Mouse (Mus musculus): ENCODE data around the gene Cyth3. TPM values are rescaled to one million over a fixed set of nuclear protein-coding genes. Genes with fewer than 3 reads are reported as not detected.

Cyth3 gene
- polyA plus RNA-seq, 1 experiment from 2014 or later = 29.4 TPM

DNA sequence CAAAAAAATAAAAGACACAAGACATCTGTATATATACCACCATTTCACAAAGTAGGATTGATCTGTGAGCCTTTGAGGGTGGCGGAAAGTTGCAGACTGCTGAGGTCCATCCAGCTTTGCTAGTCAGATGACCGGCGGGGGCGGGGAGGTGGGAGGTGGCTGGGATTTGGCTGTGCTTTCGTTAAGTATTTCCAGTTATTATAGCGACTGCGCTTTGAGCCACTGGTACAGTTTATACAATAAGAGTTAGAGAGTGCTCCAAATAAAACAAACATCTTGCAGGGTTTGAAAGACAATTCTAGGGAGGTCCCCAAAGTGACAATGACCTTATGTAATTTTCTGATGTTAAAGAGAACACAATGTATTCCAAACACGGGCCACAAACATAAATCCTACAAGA is 35.9 kb upstream of the Cyth3 start:
- Histone ChIP-seq H3K4me2 (ENCODE audit: low read depth, low read length, severe bottlenecking) (no peak overlapping the region), H3K9me3 (ENCODE audit: control insufficient read depth, low read length) (no peaks in the 10 kb centered on the region), H3K4me1 (replicated peaks; ENCODE audit: control insufficient read depth, insufficient read depth, low read length) (no peaks in the 10 kb centered on the region; the same call in 1 of the 2 replicates), H3K27ac (ENCODE audit: low read depth, low read length) (no peak overlapping the region), H3K9ac (ENCODE audit: low read length) (no peak overlapping the region), H3K27me3 (ENCODE audit: control insufficient read depth, insufficient read depth, low read length) (no peaks in the 10 kb centered on the region), H3K36me3 (ENCODE audit: control insufficient read depth, insufficient read depth, low read length) (no peaks in the 10 kb centered on the region), H3K4me3 (ENCODE audit: low read depth, low read length) (no peak overlapping the region)
- no peak for DNase-seq (ENCODE audit: low spot score)
- 91% methylated on average over 8 of the region's 8 CpGs for WGBS
- no peak for ATAC-seq (replicated peaks; ENCODE audit: low FRiP score)

DNA sequence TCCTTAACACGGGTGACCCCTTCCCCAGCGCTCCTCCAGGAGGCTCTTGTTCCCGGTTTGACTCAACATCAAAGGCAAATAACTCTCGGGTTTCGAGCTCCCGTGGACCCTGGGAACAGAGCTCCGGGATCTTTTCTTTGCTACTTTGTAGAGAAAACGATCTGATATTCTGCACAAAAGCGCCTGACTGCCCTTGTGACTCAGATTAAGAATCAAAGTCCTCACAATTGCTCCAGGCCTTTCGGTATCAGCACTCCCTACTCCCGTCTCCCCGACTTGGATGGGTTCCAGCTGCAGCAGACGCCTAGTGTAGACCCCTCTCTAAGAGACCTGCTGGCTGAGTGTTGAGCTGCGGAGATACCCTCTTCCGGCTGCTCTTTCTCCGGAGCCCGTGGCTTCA is 33.1 kb upstream of the Cyth3 start:
- DNase-seq (ENCODE audit: low spot score) = no peak
- Histone ChIP-seq H3K4me3 (ENCODE audit: low read depth, low read length) (no peak overlapping the region), H3K4me2 (ENCODE audit: low read depth, low read length, severe bottlenecking) (no peak overlapping the region), H3K36me3 (ENCODE audit: control insufficient read depth, insufficient read depth, low read length) (no peaks in the 10 kb centered on the region), H3K27me3 (ENCODE audit: control insufficient read depth, insufficient read depth, low read length) (no peaks in the 10 kb centered on the region), H3K9me3 (ENCODE audit: control insufficient read depth, low read length) (no peaks in the 10 kb centered on the region), H3K27ac (ENCODE audit: low read depth, low read length) (no peak overlapping the region), H3K4me1 (replicated peaks; ENCODE audit: control insufficient read depth, insufficient read depth, low read length) (no peaks in the 10 kb centered on the region; the same call in 1 of the 2 replicates), H3K9ac (ENCODE audit: low read length) (no peak overlapping the region)
- WGBS = 33% methylated on average over 17 of the region's 17 CpGs
- no peak for ATAC-seq (replicated peaks; ENCODE audit: low FRiP score)

DNA sequence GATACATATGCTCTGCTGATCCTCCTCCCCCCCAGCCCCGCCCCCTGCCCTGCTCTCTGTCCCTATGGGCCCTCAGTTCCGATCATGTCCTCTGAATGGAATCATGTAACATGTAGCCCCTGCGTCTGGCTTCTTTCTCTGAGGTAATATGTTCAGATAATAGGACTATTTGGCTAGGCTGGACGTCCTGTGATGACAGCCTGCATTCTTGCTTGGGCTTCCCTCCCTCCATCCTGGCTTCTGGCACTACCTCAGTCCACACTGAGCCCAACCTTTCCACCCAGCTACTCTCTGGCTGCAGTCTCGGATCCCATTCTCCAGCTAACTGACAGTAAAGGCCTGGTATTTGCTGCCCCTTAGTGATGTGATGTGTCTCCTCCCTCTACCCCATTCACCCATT is 29.3 kb upstream of the Cyth3 start:
- no peak for ATAC-seq (replicated peaks; ENCODE audit: low FRiP score)
- H3K9ac ChIP-seq (ENCODE audit: low read length) = no peak overlapping the region
- 84% methylated on average over 5 of the region's 5 CpGs for WGBS

DNA sequence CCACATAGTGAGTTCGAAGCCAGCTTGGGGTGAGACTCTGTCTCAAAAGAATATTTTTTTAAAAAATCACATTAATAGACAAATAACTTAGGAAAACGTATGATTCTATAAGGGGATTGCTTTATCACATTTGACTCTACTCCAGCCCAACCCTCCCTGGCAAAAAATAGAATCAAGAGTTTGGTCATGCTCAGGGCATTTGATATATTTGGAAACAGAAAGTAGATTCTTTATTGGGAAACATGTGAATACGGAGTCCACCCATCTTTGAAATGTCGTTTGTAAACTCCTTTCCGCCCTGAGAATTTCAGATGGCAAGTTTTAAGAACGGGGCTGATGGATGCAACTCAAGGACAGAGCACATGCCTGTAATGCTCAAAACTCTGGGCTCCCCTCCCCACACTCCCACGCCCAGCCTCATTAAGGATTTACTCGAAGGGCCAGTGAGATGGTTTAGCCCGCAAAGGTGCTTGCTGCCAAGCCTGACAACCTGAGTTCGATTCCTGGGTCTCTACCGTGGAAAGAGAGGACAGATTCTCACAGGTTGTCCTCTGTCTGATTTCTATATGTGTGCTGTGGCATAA is 28.6 kb upstream of the Cyth3 start:
- Histone ChIP-seq H3K27ac (ENCODE audit: low read depth, low read length) (no peak overlapping the region), H3K9ac (ENCODE audit: low read length) (no peak overlapping the region)
- 89% methylated on average over 11 of the region's 11 CpGs for WGBS

More for the DNA sequence above, 29.3 kb upstream of the Cyth3 start:
- Histone ChIP-seq H3K36me3 (ENCODE audit: control insufficient read depth, insufficient read depth, low read length) (no peaks in the 10 kb centered on the region), H3K4me3 (ENCODE audit: low read depth, low read length) (no peak overlapping the region), H3K27me3 (ENCODE audit: control insufficient read depth, insufficient read depth, low read length) (no peaks in the 10 kb centered on the region), H3K9me3 (ENCODE audit: control insufficient read depth, low read length) (no peaks in the 10 kb centered on the region), H3K27ac (ENCODE audit: low read depth, low read length) (no peak overlapping the region), H3K4me2 (ENCODE audit: low read depth, low read length, severe bottlenecking) (no peak overlapping the region), H3K4me1 (replicated peaks; ENCODE audit: control insufficient read depth, insufficient read depth, low read length) (no peaks in the 10 kb centered on the region; the same call in 1 of the 2 replicates)
- DNase-seq (ENCODE audit: low spot score) = no peak

DNA sequence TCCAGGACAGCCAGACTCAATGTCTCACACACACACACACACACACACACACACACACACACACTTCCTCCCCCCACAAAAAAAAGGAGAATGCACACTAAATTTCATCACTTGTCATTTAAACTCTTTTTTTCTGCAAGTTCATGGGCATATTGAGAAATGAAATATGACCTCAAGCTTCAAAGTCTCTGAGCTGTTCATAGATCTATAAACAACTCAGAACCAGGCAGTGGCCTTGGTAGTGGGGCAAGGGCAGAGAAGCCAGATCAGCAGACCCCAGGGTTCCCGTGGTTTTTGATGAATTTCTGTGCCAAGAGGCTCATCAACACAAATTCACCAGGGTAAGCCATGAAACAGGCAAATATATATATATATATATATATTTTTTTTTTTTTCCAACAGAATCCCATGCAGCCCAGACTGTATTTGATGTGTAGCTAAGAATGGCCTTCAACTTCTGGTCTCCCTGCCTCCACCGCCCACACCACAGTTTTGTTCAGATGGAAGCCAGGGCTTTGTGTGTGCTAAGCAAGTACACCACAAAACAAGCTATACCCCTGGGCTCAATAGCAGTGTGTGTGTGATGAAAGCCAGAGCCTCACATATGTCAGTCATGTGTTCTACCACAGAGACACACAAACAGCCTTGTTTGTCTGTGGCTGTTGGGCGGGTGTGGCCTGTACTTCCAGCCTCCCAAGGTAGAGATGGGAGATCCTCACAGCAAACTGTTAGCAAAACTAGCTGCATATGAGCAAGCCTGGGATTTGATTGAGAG is 27.8 kb upstream of the Cyth3 start:
- WGBS = 92% methylated on average over 3 of the region's 3 CpGs
- Histone ChIP-seq H3K9ac (ENCODE audit: low read length) (no peak overlapping the region), H3K27me3 (ENCODE audit: control insufficient read depth, insufficient read depth, low read length) (no peaks in the 10 kb centered on the region), H3K4me3 (ENCODE audit: low read depth, low read length) (no peak overlapping the region), H3K9me3 (ENCODE audit: control insufficient read depth, low read length) (no peaks in the 10 kb centered on the region), H3K4me1 (replicated peaks; ENCODE audit: control insufficient read depth, insufficient read depth, low read length) (no peaks in the 10 kb centered on the region), H3K36me3 (ENCODE audit: control insufficient read depth, insufficient read depth, low read length) (no peaks in the 10 kb centered on the region), H3K27ac (ENCODE audit: low read depth, low read length) (no peak overlapping the region), H3K4me2 (ENCODE audit: low read depth, low read length, severe bottlenecking) (no peak overlapping the region)
- ATAC-seq (replicated peaks; ENCODE audit: low FRiP score) = no peak
- no peak for DNase-seq (ENCODE audit: low spot score)

More for the DNA sequence above, 28.6 kb upstream of the Cyth3 start:
- Histone ChIP-seq H3K4me3 (ENCODE audit: low read depth, low read length) (no peak overlapping the region), H3K4me2 (ENCODE audit: low read depth, low read length, severe bottlenecking) (no peak overlapping the region), H3K27me3 (ENCODE audit: control insufficient read depth, insufficient read depth, low read length) (no peaks in the 10 kb centered on the region), H3K36me3 (ENCODE audit: control insufficient read depth, insufficient read depth, low read length) (no peaks in the 10 kb centered on the region), H3K4me1 (replicated peaks; ENCODE audit: control insufficient read depth, insufficient read depth, low read length) (no peaks in the 10 kb centered on the region; the same call in 1 of the 2 replicates), H3K9me3 (ENCODE audit: control insufficient read depth, low read length) (no peaks in the 10 kb centered on the region)
- DNase-seq (ENCODE audit: low spot score) (no peak), ATAC-seq (replicated peaks; ENCODE audit: low FRiP score) (no peak)

DNA sequence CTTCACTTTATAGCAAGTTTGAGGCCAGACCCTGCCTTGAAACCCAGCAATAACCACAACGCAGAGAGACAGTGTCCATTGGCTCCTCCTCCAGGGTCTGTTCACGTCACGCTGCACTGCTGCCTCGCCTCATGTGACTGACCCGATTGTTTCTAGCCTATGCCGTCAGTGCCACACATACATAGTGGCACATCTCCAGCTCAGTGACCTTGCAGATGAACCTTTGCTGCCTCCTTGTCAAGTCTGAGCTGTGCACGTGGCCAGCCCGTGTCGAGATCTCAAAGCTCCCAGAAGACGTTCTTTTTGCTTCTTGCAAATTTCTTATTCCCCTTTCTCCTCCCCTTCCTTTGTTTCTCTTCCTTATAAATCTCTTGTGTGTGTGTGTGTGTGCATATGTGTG is 20.2 kb upstream of the Cyth3 start:
- no peak for DNase-seq (ENCODE audit: low spot score)
- Histone ChIP-seq H3K27ac (ENCODE audit: low read depth, low read length) (no peak overlapping the region), H3K4me1 (replicated peaks; ENCODE audit: control insufficient read depth, insufficient read depth, low read length) (no peaks in the 10 kb centered on the region), H3K36me3 (ENCODE audit: control insufficient read depth, insufficient read depth, low read length) (no peaks in the 10 kb centered on the region), H3K9me3 (ENCODE audit: control insufficient read depth, low read length) (no peaks in the 10 kb centered on the region), H3K9ac (ENCODE audit: low read length) (no peak overlapping the region), H3K4me3 (ENCODE audit: low read depth, low read length) (no peak overlapping the region), H3K4me2 (ENCODE audit: low read depth, low read length, severe bottlenecking) (no peak overlapping the region), H3K27me3 (ENCODE audit: control insufficient read depth, insufficient read depth, low read length) (no peaks in the 10 kb centered on the region)
- 75% methylated on average over 10 of the region's 10 CpGs for WGBS
- no peak for ATAC-seq (replicated peaks; ENCODE audit: low FRiP score)

DNA sequence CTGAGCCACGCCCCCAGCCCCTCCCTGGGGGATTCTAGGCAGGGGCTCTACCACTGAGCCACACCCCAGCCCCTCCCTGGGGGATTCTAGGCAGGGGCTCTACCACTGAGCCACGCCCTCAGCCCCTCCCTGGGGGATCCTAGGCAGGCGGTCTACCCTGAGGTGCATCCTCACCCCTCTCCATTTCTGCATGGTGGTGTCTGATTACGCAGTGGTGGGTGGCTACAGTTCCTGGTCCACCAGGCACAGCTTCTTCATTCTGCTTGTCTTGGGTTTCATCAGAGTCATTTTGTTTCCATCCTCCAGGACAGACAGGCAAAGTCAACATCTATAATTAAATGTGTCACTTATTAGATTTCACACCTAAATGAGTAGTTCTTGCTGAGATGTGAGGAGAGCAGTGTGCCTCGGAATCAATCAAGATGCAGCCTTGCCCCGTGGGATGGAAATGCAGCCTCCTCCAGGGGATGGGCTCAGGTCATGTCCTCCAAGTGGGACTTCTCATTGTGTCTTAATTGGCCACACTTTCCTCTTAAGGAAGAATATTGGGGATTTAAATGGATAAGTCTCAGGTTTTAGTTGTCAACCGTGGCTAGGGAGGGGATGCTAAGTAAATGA is 18.0 kb upstream of the Cyth3 start:
- H3K9ac ChIP-seq (ENCODE audit: low read length) = no peak overlapping the region
- 80% methylated on average over 7 of the region's 7 CpGs for WGBS
- no peak for ATAC-seq (replicated peaks; ENCODE audit: low FRiP score)
- H3K27ac ChIP-seq (ENCODE audit: low read depth, low read length) = no peak overlapping the region
- no peak overlapping the region for H3K4me3 ChIP-seq (ENCODE audit: low read depth, low read length)
- no peaks in the 10 kb centered on the region for H3K36me3 ChIP-seq (ENCODE audit: control insufficient read depth, insufficient read depth, low read length)
- no peak overlapping the region for H3K4me2 ChIP-seq (ENCODE audit: low read depth, low read length, severe bottlenecking)
- H3K27me3 ChIP-seq (ENCODE audit: control insufficient read depth, insufficient read depth, low read length) = no peaks in the 10 kb centered on the region
- H3K9me3 ChIP-seq (ENCODE audit: control insufficient read depth, low read length) = no peaks in the 10 kb centered on the region
- H3K4me1 ChIP-seq (replicated peaks; ENCODE audit: control insufficient read depth, insufficient read depth, low read length) = no peaks in the 10 kb centered on the region
- DNase-seq (ENCODE audit: low spot score) = no peak

DNA sequence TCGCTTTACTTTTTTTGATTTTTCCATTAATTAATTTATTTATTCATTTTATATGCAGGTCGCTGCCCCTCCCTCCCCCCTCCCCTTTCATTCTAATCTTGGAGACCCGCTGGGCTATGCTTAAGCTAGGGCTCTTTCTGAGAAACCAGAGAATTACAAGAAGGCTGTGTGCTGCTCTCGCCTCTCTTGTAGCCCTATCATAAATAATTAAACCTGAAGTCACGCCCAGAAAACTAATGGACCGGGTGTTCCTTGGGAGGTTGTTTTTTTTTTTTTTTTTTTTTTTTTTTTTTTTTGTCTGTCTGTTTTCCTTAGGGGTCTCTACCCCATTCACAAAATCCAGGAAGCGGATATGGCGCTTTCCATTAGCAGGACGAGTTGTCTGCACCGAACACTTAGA is 15.5 kb upstream of the Cyth3 start:
- no peak overlapping the region for H3K4me3 ChIP-seq (ENCODE audit: low read depth, low read length)
- DNase-seq (ENCODE audit: low spot score) (no peak), ATAC-seq (replicated peaks; ENCODE audit: low FRiP score) (no peak)
- H3K9me3 ChIP-seq (ENCODE audit: control insufficient read depth, low read length) = no peaks in the 10 kb centered on the region
- H3K27ac ChIP-seq (ENCODE audit: low read depth, low read length) = no peak overlapping the region
- H3K9ac ChIP-seq (ENCODE audit: low read length) = no peak overlapping the region
- no peaks in the 10 kb centered on the region for H3K36me3 ChIP-seq (ENCODE audit: control insufficient read depth, insufficient read depth, low read length)
- WGBS = 90% methylated on average over 10 of the region's 10 CpGs
- no peaks in the 10 kb centered on the region for H3K4me1 ChIP-seq (replicated peaks; ENCODE audit: control insufficient read depth, insufficient read depth, low read length)
- no peak overlapping the region for H3K4me2 ChIP-seq (ENCODE audit: low read depth, low read length, severe bottlenecking)
- no peaks in the 10 kb centered on the region for H3K27me3 ChIP-seq (ENCODE audit: control insufficient read depth, insufficient read depth, low read length)
